Mouse (Mus musculus): ENCODE data around the gene Psmd2. TPM values are rescaled to one million over a fixed set of nuclear protein-coding genes. Genes with fewer than 3 reads are reported as not detected.
A peak's percentile ranks its signal among the peaks of the same experiment; 100 is the strongest.

The Psmd2 gene
- total RNA-seq, 2 experiments from 2014 or later, result 218 to 233 TPM

GRCm38 (mm10) chr16:20703699-20704400, 52.4 kb downstream of the Psmd2 start:
- DNase-seq (ENCODE audit: extremely low spot score in 1 of 2, low spot score in 2 of 2), result no peak
- Histone ChIP-seq H3K27ac (no peak overlapping the region), H3K4me3 (no peak overlapping the region)
- intact Hi-C loops (cut with DNase I), result loop anchor here (5.0 kb wide), 1 partner anchor 488 kb away; no protein-coding TSS in a partner anchor
- TF ChIP-seq CTCF (IDR thresholded peaks at IDR 0.05), result no peak

- no peak for DNase-seq (ENCODE audit: extremely low spot score in 1 of 2, low spot score in 2 of 2)
- H3K4me3 ChIP-seq, result no peak overlapping the region
- intact Hi-C loops (cut with DNase I), result no loop called here
- no peak for TF ChIP-seq CTCF (IDR thresholded peaks at IDR 0.05)
- peak overlapping the region; percentile 45; the same call in 1 of the 2 replicates for H3K27ac ChIP-seq
These were observed 54.3 kb downstream of the Psmd2 start for GRCm38 (mm10) chr16:20705786-20706185.

GRCm38 (mm10) chr16:20706407-20707055, 55.1 kb downstream of the Psmd2 start:
- DNase-seq (ENCODE audit: extremely low spot score in 1 of 2, low spot score in 2 of 2), result peak in 1 of 2 experiments; percentile 22
- no peak for TF ChIP-seq CTCF (IDR thresholded peaks at IDR 0.05)
- intact Hi-C loops (cut with DNase I), result no loop called here
- peak overlapping the region; percentile 6; the same call in 1 of the 2 replicates for H3K27ac ChIP-seq
- H3K4me3 ChIP-seq, result no peak overlapping the region

- no peak for DNase-seq (ENCODE audit: extremely low spot score in 1 of 2, low spot score in 2 of 2)
- Histone ChIP-seq H3K27ac (peak overlapping the region; percentile 12), H3K4me3 (no peak overlapping the region)
- intact Hi-C loops (cut with DNase I), result no loop called here
- TF ChIP-seq CTCF (IDR thresholded peaks at IDR 0.05), result no peak
These were observed 56.9 kb downstream of the Psmd2 start for GRCm38 (mm10) chr16:20708220-20708938.

- intact Hi-C loops (cut with DNase I), result no loop called here
These were observed 57.7 kb downstream of the Psmd2 start for GRCm38 (mm10) chr16:20708939-20709734.

GRCm38 (mm10) chr16:20710370-20710769, 58.9 kb downstream of the Psmd2 start:
- TF ChIP-seq CTCF (IDR thresholded peaks at IDR 0.05), result no peak
- intact Hi-C loops (cut with DNase I), result no loop called here
- DNase-seq (ENCODE audit: extremely low spot score in 1 of 2, low spot score in 2 of 2), result no peak
- Histone ChIP-seq H3K4me3 (no peak overlapping the region), H3K27ac (no peak overlapping the region)

More at GRCm38 (mm10) chr16:20708939-20709734, 57.7 kb downstream of the Psmd2 start:
- Histone ChIP-seq H3K27ac (no peak overlapping the region), H3K4me3 (no peak overlapping the region)
- peak; percentile 71 for TF ChIP-seq CTCF (IDR thresholded peaks at IDR 0.05)
- DNase-seq (ENCODE audit: extremely low spot score in 1 of 2, low spot score in 2 of 2), result peak in 1 of 2 experiments; percentile 38

GRCm38 (mm10) chr16:20710810-20711209, 59.4 kb downstream of the Psmd2 start:
- H3K27ac ChIP-seq, result no peak overlapping the region
- DNase-seq (ENCODE audit: extremely low spot score in 1 of 2, low spot score in 2 of 2), result no peak
- intact Hi-C loops (cut with DNase I), result no loop called here
- no peak overlapping the region for H3K4me3 ChIP-seq
- peak; percentile 39 for TF ChIP-seq CTCF (IDR thresholded peaks at IDR 0.05)

- no peak for DNase-seq (ENCODE audit: extremely low spot score in 1 of 2, low spot score in 2 of 2)
- intact Hi-C loops (cut with DNase I), result no loop called here
- TF ChIP-seq CTCF (IDR thresholded peaks at IDR 0.05), result no peak; the same call in 1 of the 2 replicates
- Histone ChIP-seq H3K4me3 (no peak overlapping the region), H3K27ac (no peak overlapping the region)
These were observed 60.7 kb downstream of the Psmd2 start for GRCm38 (mm10) chr16:20712190-20712589.

GRCm38 (mm10) chr16:20712889-20713288, 61.4 kb downstream of the Psmd2 start:
- no peak for TF ChIP-seq CTCF (IDR thresholded peaks at IDR 0.05)
- intact Hi-C loops (cut with DNase I), result no loop called here
- Histone ChIP-seq H3K4me3 (no peak overlapping the region), H3K27ac (no peak overlapping the region)
- no peak for DNase-seq (ENCODE audit: extremely low spot score in 1 of 2, low spot score in 2 of 2)

Small RNA genes lying within 50 kb of the gene (microRNA-seq; reads per million reads assigned to microRNA genes)
- gene Mir1224, result 422 to 647 reads per million in 2 experiments

Other genes with a start within 250 kb of the Psmd2 start
- gene Abcc5, start 225.3 kb upstream of the Psmd2 start, total RNA-seq (2021), result 100 to 1,000 TPM; 251 to 270 TPM
- 10 to 100 TPM; 59.2 to 59.6 TPM for gene Eif2b5, start 152.8 kb upstream of the Psmd2 start, total RNA-seq (2021)
- 10 to 100 TPM; 64.7 to 70.1 TPM for gene Dvl3, start 134.7 kb upstream of the Psmd2 start, total RNA-seq (2021)
- gene Ap2m1, start 116.2 kb upstream of the Psmd2 start, total RNA-seq (2021), result 100 to 1,000 TPM; 804 to 827 TPM
- gene Abcf3, start 103.1 kb upstream of the Psmd2 start, total RNA-seq (2021), result 100 to 1,000 TPM; 102 to 109 TPM
- 10 to 100 TPM; 63.4 to 68.3 TPM for gene Vwa5b2, start 62.2 kb upstream of the Psmd2 start, total RNA-seq (2021)
- 1 to 10 TPM; 1.8 to 2.4 TPM for gene Eef1akmt4, start 40.1 kb upstream of the Psmd2 start, total RNA-seq (2021)
- under 1 TPM in 1 of 2 experiments, not detected in 1; 0.33 TPM for gene Gm49333, start 40.0 kb upstream of the Psmd2 start, total RNA-seq (2021)
- gene Alg3, start 39.9 kb upstream of the Psmd2 start, total RNA-seq (2021), result 10 to 100 TPM; 11.8 to 12.2 TPM
- 100 to 1,000 TPM; 178 to 192 TPM for gene Camk2n2, start 30.4 kb upstream of the Psmd2 start, total RNA-seq (2021)
- gene Ece2, start 21.8 kb upstream of the Psmd2 start, total RNA-seq (2021), result 10 to 100 TPM; 24.7 to 28.9 TPM
- 100 to 1,000 TPM; 278 to 283 TPM for gene Eif4g1, start 16.7 kb downstream of the Psmd2 start, total RNA-seq (2021)
- 100 to 1,000 TPM; 320 to 343 TPM for gene Fam131a, start 41.6 kb downstream of the Psmd2 start, total RNA-seq (2021)
- gene Polr2h, start 66.0 kb downstream of the Psmd2 start, total RNA-seq (2021), result 10 to 100 TPM; 22.5 to 28.6 TPM
- 10 to 100 TPM; 74.8 to 79.3 TPM for gene Clcn2, start 66.1 kb downstream of the Psmd2 start, total RNA-seq (2021)
- gene Chrd, start 81.5 kb downstream of the Psmd2 start, total RNA-seq (2021), result 10 to 100 TPM; 50.5 to 56.3 TPM
- gene Thpo, start 82.9 kb downstream of the Psmd2 start, total RNA-seq (2021), result 1 to 10 TPM; 7.5 to 8.7 TPM